Mouse (Mus musculus): ENCODE measurements around the gene Psmb5. TPM values are rescaled to one million over a fixed set of nuclear protein-coding genes. Genes with fewer than 3 reads are reported as not detected.
A peak's percentile ranks its signal among the peaks of the same experiment; 100 is the strongest.

Gene Psmb5
- polyA plus RNA-seq, 1 experiment from 2014 or later = 358 TPM

DNA sequence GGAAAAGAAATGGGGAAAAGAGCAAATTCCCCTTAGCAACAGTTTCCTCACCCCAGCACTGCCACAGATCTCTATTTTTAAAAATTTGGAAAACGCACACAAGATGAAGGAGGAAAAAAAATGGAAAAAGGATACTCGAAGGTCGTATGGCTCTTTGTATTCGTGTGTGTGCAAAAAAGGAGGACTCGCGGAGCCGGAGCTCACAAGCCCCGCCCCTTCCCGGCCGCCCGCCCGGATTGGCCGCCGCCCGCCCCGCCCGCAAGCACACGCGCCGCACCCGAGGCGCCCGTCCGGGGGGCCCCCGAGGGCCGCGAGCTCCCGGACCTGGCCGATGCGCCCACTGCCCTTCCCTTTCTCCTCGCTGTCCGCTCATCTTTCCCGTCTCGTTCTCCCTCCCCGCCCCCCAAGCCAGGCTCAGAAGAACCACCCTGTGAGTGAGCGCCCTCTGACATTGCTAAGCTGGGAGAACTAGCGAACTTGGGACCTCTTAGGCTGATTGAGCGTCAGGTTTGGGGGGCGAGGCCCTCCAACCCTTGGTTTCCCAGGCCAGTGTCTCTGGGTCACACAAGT lies 12.0 kb downstream of the Psmb5 start, which contains the start of gene 4931414P19Rik:
TSS of gene 4931414P19Rik (minus strand) at position 242 of the 570 bp plus-strand sequence.
- 0% methylated on average over 35 of the region's 39 CpGs for WGBS
- Histone ChIP-seq H3K27ac (ENCODE audit: low read length) (peak within 1 kb of the TSS; percentile 84), H3K36me3 (ENCODE audit: control insufficient read depth, insufficient read depth) (no peaks in the 10 kb centered on the region), H3K4me1 (ENCODE audit: control insufficient read depth, insufficient read depth, low read length) (peaks cover 6% of the 10 kb centered on the region), H3K9ac (ENCODE audit: low read length) (peak within 1 kb of the TSS; percentile 79), H3K9me3 (replicated peaks; ENCODE audit: control insufficient read depth, low read length) (no peaks in the 10 kb centered on the region), H3K4me3 (ENCODE audit: low read length) (peak within 1 kb of the TSS; percentile 54), H3K27me3 (ENCODE audit: control insufficient read depth, insufficient read depth, low read length) (no peaks in the 10 kb centered on the region), H3K4me2 (ENCODE audit: low read depth, low read length) (peak within 1 kb of the TSS; percentile 77)
- ATAC-seq (replicated peaks; ENCODE audit: extremely low read depth, insufficient read depth, low FRiP score) = peak; percentile 49

DNA sequence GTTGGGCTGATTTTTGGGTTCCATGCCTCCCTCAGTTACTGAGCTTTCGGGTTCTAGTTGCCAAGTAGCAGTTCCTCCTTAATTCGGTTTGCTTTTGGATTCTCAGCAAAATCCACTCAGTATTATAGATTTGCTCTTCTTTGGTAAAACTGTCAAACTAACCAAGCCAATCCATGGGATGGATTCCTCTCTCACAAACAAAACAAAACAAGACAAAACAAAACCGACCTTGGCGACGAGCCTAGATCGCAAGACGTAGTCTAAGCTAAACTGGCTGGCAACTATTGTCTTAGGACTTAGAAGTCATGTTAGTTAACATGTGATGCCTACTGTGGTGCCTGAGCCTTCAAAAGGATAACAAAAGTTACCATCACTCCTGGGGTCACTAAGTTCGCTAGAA lies 14.1 kb downstream of the Psmb5 start:
- Histone ChIP-seq H3K4me2 (ENCODE audit: low read depth, low read length) (peak overlapping the region; percentile 63), H3K27ac (ENCODE audit: low read length) (peak overlapping the region; percentile 73), H3K36me3 (ENCODE audit: control insufficient read depth, insufficient read depth) (no peaks in the 10 kb centered on the region), H3K4me1 (ENCODE audit: control insufficient read depth, insufficient read depth, low read length) (peaks cover 6% of the 10 kb centered on the region), H3K9ac (ENCODE audit: low read length) (no peak overlapping the region), H3K27me3 (ENCODE audit: control insufficient read depth, insufficient read depth, low read length) (no peaks in the 10 kb centered on the region), H3K9me3 (replicated peaks; ENCODE audit: control insufficient read depth, low read length) (no peaks in the 10 kb centered on the region), H3K4me3 (ENCODE audit: low read length) (peak overlapping the region; percentile 73)
- ATAC-seq (replicated peaks; ENCODE audit: extremely low read depth, insufficient read depth, low FRiP score) = no peak
- 82% methylated on average over 8 of the region's 8 CpGs for WGBS

DNA sequence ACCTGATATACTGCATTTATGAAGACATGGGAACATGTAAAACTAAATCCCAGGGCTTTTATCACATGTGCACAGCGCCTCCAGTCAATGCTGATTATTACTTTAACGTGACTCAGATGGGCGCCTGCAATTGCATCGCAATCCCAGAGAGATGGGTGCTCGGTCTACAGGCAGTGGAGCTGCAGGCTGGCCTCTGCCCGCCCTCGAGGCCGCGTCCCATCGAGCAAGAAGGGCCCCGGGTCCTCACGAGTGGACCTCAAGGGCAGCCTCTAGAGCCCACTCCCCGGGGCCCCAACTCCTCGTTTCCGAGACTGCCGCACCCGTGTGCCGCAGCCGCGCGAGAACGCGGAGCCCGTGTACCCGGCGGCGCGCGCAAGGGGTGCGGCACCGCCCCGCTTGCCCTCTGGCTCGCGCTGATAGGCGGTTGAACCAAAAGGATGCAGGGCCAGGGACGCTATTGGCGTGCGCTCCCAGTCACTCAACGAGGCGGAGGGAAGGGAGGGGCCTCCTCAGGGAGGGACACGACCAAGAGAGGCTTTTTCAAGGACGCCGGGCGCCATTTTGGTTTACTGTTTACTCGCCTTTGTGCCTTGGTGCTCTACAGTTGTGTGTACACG lies 14.7 kb downstream of the Psmb5 start:
- peak; percentile 98 for ATAC-seq (replicated peaks; ENCODE audit: extremely low read depth, insufficient read depth, low FRiP score)
- peak overlapping the region; percentile 63 for H3K4me2 ChIP-seq (ENCODE audit: low read depth, low read length)
- no peaks in the 10 kb centered on the region for H3K27me3 ChIP-seq (ENCODE audit: control insufficient read depth, insufficient read depth, low read length)
- peak overlapping the region; percentile 95 for H3K27ac ChIP-seq (ENCODE audit: low read length)
- H3K9ac ChIP-seq (ENCODE audit: low read length) = peak overlapping the region; percentile 84
- H3K4me1 ChIP-seq (ENCODE audit: control insufficient read depth, insufficient read depth, low read length) = peaks cover 6% of the 10 kb centered on the region
- no peaks in the 10 kb centered on the region for H3K9me3 ChIP-seq (replicated peaks; ENCODE audit: control insufficient read depth, low read length)
- H3K4me3 ChIP-seq (ENCODE audit: low read length) = peak overlapping the region; percentile 73
- no peaks in the 10 kb centered on the region for H3K36me3 ChIP-seq (ENCODE audit: control insufficient read depth, insufficient read depth)
- WGBS = under 1% methylated on average over 46 of the region's 46 CpGs

- WGBS = 44% methylated on average over 4 of the region's 4 CpGs
- peaks cover 6% of the 10 kb centered on the region for H3K4me1 ChIP-seq (ENCODE audit: control insufficient read depth, insufficient read depth, low read length)
- H3K9ac ChIP-seq (ENCODE audit: low read length) = peak overlapping the region; percentile 84
- no peaks in the 10 kb centered on the region for H3K27me3 ChIP-seq (ENCODE audit: control insufficient read depth, insufficient read depth, low read length)
- peak overlapping the region; percentile 63 for H3K4me2 ChIP-seq (ENCODE audit: low read depth, low read length)
- H3K27ac ChIP-seq (ENCODE audit: low read length) = peak overlapping the region; percentile 95
- no peaks in the 10 kb centered on the region for H3K9me3 ChIP-seq (replicated peaks; ENCODE audit: control insufficient read depth, low read length)
- ATAC-seq (replicated peaks; ENCODE audit: extremely low read depth, insufficient read depth, low FRiP score) = no peak
- no peaks in the 10 kb centered on the region for H3K36me3 ChIP-seq (ENCODE audit: control insufficient read depth, insufficient read depth)
- H3K4me3 ChIP-seq (ENCODE audit: low read length) = peak overlapping the region; percentile 73
Measured at GRCm38 (mm10) chr14:54602613-54603012, 15.2 kb downstream of the Psmb5 start.

DNA sequence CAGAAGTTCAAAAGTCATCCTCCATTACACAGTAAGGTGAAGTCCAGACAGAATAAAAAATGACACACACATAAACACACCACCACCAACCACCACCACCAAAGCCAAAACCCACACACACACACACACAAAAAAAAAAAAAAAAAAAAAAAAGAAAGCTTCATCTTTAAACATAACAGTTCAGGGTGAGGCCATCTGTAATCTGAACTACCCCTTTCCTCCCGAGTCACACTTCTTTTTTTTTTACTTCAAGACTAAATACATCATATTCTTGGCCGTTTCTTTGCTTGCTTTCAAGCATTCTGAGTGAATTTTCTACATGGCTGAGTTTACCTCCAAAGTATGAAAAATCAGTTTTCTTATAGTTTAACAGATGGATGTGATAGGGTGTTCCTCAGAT lies 16.2 kb downstream of the Psmb5 start:
- Histone ChIP-seq H3K9me3 (replicated peaks; ENCODE audit: control insufficient read depth, low read length) (no peaks in the 10 kb centered on the region), H3K9ac (ENCODE audit: low read length) (no peak overlapping the region), H3K4me1 (ENCODE audit: control insufficient read depth, insufficient read depth, low read length) (peaks cover 6% of the 10 kb centered on the region), H3K36me3 (ENCODE audit: control insufficient read depth, insufficient read depth) (no peaks in the 10 kb centered on the region), H3K27me3 (ENCODE audit: control insufficient read depth, insufficient read depth, low read length) (no peaks in the 10 kb centered on the region), H3K27ac (ENCODE audit: low read length) (no peak overlapping the region), H3K4me2 (ENCODE audit: low read depth, low read length) (no peak overlapping the region), H3K4me3 (ENCODE audit: low read length) (no peak overlapping the region)
- 63% methylated on average over 2 of the region's 2 CpGs for WGBS
- ATAC-seq (replicated peaks; ENCODE audit: extremely low read depth, insufficient read depth, low FRiP score) = no peak

GRCm38 (mm10) chr14:54597084-54597483 lies 20.7 kb downstream of the Psmb5 start:
- H3K4me1 ChIP-seq (ENCODE audit: control insufficient read depth, insufficient read depth, low read length) = peaks cover 21% of the 10 kb centered on the region
- H3K9me3 ChIP-seq (replicated peaks; ENCODE audit: control insufficient read depth, low read length) = no peaks in the 10 kb centered on the region
- ATAC-seq (replicated peaks; ENCODE audit: extremely low read depth, insufficient read depth, low FRiP score) = no peak
- H3K4me2 ChIP-seq (ENCODE audit: low read depth, low read length) = no peak overlapping the region
- no peak overlapping the region for H3K27ac ChIP-seq (ENCODE audit: low read length)
- WGBS = 78% methylated on average over 7 of the region's 7 CpGs
- no peak overlapping the region for H3K9ac ChIP-seq (ENCODE audit: low read length)
- no peaks in the 10 kb centered on the region for H3K27me3 ChIP-seq (ENCODE audit: control insufficient read depth, insufficient read depth, low read length)
- 0 out of 2 replicates have a peak, but pooled peaks cover 3% of the 10 kb centered on the region for H3K36me3 ChIP-seq (ENCODE audit: control insufficient read depth, insufficient read depth)
- H3K4me3 ChIP-seq (ENCODE audit: low read length) = no peak overlapping the region

GRCm38 (mm10) chr14:54594631-54595414 lies 23.0 kb downstream of the Psmb5 start:
- Histone ChIP-seq H3K27me3 (ENCODE audit: control insufficient read depth, insufficient read depth, low read length) (no peaks in the 10 kb centered on the region), H3K4me3 (ENCODE audit: low read length) (peak overlapping the region; percentile 20), H3K4me2 (ENCODE audit: low read depth, low read length) (peak overlapping the region; percentile 60), H3K4me1 (ENCODE audit: control insufficient read depth, insufficient read depth, low read length) (peaks cover 23% of the 10 kb centered on the region), H3K36me3 (ENCODE audit: control insufficient read depth, insufficient read depth) (0 out of 2 replicates have a peak, but pooled peaks cover 3% of the 10 kb centered on the region), H3K27ac (ENCODE audit: low read length) (peak overlapping the region; percentile 37), H3K9me3 (replicated peaks; ENCODE audit: control insufficient read depth, low read length) (no peaks in the 10 kb centered on the region), H3K9ac (ENCODE audit: low read length) (peak overlapping the region; percentile 61)
- 52% methylated on average over 28 of the region's 28 CpGs for WGBS
- ATAC-seq (replicated peaks; ENCODE audit: extremely low read depth, insufficient read depth, low FRiP score) = no peak

- no peak overlapping the region for H3K4me3 ChIP-seq (ENCODE audit: low read length)
- H3K36me3 ChIP-seq (ENCODE audit: control insufficient read depth, insufficient read depth) = 0 out of 2 replicates have a peak, but pooled peaks cover 3% of the 10 kb centered on the region
- no peak for ATAC-seq (replicated peaks; ENCODE audit: extremely low read depth, insufficient read depth, low FRiP score)
- H3K4me1 ChIP-seq (ENCODE audit: control insufficient read depth, insufficient read depth, low read length) = peaks cover 23% of the 10 kb centered on the region
- WGBS = 93% methylated on average over 3 of the region's 3 CpGs
- H3K9me3 ChIP-seq (replicated peaks; ENCODE audit: control insufficient read depth, low read length) = no peaks in the 10 kb centered on the region
- no peak overlapping the region for H3K4me2 ChIP-seq (ENCODE audit: low read depth, low read length)
- H3K27ac ChIP-seq (ENCODE audit: low read length) = no peak overlapping the region
- H3K27me3 ChIP-seq (ENCODE audit: control insufficient read depth, insufficient read depth, low read length) = no peaks in the 10 kb centered on the region
- no peak overlapping the region for H3K9ac ChIP-seq (ENCODE audit: low read length)
Measured at GRCm38 (mm10) chr14:54594055-54594454, 23.8 kb downstream of the Psmb5 start.
